Mouse (Mus musculus) myocyte (in vitro differentiated cells): ENCODE data around the gene Enkd1. TPM values are rescaled to one million over a fixed set of nuclear protein-coding genes. Genes with fewer than 3 reads are reported as not detected.

ENCODE experiments used
- H3K27me3 ChIP-seq: one replicate; pipeline ENCODE4 v1.6.1; 2011; ENCODE audit not compliant: control insufficient read depth, insufficient read depth, insufficient read length
- H3K36me3 ChIP-seq: one replicate; pipeline ENCODE4 v1.6.1; 2011; ENCODE audit not compliant: control insufficient read depth, insufficient read depth
- H3K4me2 ChIP-seq: one replicate; pipeline ENCODE4 v1.6.1; 2011; ENCODE audit warnings: low read depth, control low read depth
- H3K4me3 ChIP-seq: one replicate; pipeline ENCODE4 v1.5.1; 2011; ENCODE audit warnings: mild to moderate bottlenecking, control low read depth, moderate library complexity
- H3K79me2 ChIP-seq: one replicate; pipeline ENCODE4 v1.6.1; 2011; ENCODE audit not compliant: control insufficient read depth, insufficient read depth
- H3ac ChIP-seq: one replicate; pipeline ENCODE4 v1.6.1; 2011; ENCODE audit not compliant: control insufficient read depth, insufficient read length
- CEBPB ChIP-seq: IDR thresholded peaks from 2 replicates; pipeline ENCODE4 v1.6.1; 2011; ENCODE audit warnings: mild to moderate bottlenecking, moderate library complexity; ENCODE audit not compliant: poor library complexity, insufficient read depth, severe bottlenecking
- E2F4 ChIP-seq: IDR thresholded peaks from one replicate; pipeline ENCODE4 v1.6.1; 2011; ENCODE audit warnings: mild to moderate bottlenecking, control low read depth, moderate library complexity; ENCODE audit not compliant: insufficient read depth
- MAX ChIP-seq: IDR thresholded peaks from one replicate; pipeline ENCODE4 v1.6.1; 2011; ENCODE audit warnings: low read depth, mild to moderate bottlenecking, control low read depth
- MYOD1 ChIP-seq, 3 experiments: IDR thresholded peaks; one replicate each; pipeline ENCODE4 v1.6.1; 2011; ENCODE audit warnings: control low read depth in 2 of 3, low read depth in 2 of 3, mild to moderate bottlenecking in 2 of 3, moderate library complexity in 1 of 3; ENCODE audit not compliant: insufficient read length in 2 of 3, control insufficient read depth in 1 of 3
- MYOG ChIP-seq, 3 experiments: IDR thresholded peaks; one replicate each; pipeline ENCODE4 v1.6.1; 2011; ENCODE audit warnings: control low read depth in 2 of 3, low read depth in 2 of 3, mild to moderate bottlenecking in 2 of 3; ENCODE audit not compliant: insufficient read length in 2 of 3, control insufficient read depth in 1 of 3, insufficient read depth in 1 of 3
- POLR2A ChIP-seq: IDR thresholded peaks from one replicate; pipeline ENCODE4 v1.6.1; 2011; ENCODE audit warnings: low read depth, mild to moderate bottlenecking, control low read depth, moderate library complexity; ENCODE audit not compliant: insufficient read length
- POLR2AphosphoS2 ChIP-seq: IDR thresholded peaks from one replicate; pipeline ENCODE4 v1.6.1; 2011; ENCODE audit warnings: low read depth, control low read depth; ENCODE audit not compliant: insufficient read length
- REST ChIP-seq: IDR thresholded peaks from one replicate; pipeline ENCODE4 v1.6.1; 2011; ENCODE audit warnings: mild to moderate bottlenecking, control low read depth, moderate library complexity; ENCODE audit not compliant: insufficient read depth, insufficient read length
- SRF ChIP-seq: IDR thresholded peaks from one replicate; pipeline ENCODE4 v1.6.1; 2011; ENCODE audit warnings: low read depth; ENCODE audit not compliant: control insufficient read depth, insufficient read length
- TCF12 ChIP-seq: IDR thresholded peaks from one replicate; pipeline ENCODE4 v1.6.1; 2011; ENCODE audit warnings: mild to moderate bottlenecking, control low read depth; ENCODE audit not compliant: poor library complexity, insufficient read depth, severe bottlenecking
- TCF3 ChIP-seq: IDR thresholded peaks from one replicate; pipeline ENCODE4 v1.6.1; 2011; ENCODE audit warnings: low read depth, control low read depth; ENCODE audit not compliant: insufficient read length
- USF1 ChIP-seq: IDR thresholded peaks from one replicate; pipeline ENCODE4 v1.6.1; 2011; ENCODE audit warnings: low read depth, mild to moderate bottlenecking, control low read depth, moderate library complexity
- polyA plus RNA-seq: library from polyadenylated mRNA; unstranded; fragments of >200 nt; fragmentation: generic; extraction: Trizol; gene quantifications from one replicate; pipeline ENCODE4 v1.2.1, GENCODE M21; 2012; ENCODE audit warnings: missing spikeins

Enkd1 gene
- polyA plus RNA-seq, 1 experiment: 21.6 TPM

DNA sequence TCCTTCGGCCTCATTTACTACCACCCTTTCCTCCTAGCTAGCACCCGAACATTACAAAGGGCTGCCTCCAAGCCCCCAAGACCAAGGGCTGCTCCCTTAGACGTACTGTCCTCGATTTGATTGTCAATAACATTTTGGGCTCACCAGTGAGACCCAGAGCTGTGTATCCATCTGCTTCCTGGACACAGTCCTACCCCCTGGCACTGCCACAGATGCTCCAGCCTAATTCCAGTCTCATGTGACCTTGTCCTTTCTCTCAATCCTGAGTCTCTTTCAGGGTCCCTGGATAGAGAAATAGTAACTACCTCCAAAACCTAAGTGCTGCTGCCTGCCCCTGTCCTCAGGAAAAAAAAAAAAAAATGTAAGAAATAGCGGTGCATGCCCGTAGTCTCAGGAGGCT, 3.1 kb downstream of the Enkd1 start:
- no peaks in the 10 kb centered on the region for H3K36me3 ChIP-seq
- H3K27me3 ChIP-seq: no peaks in the 10 kb centered on the region
- no peak for TF ChIP-seq POLR2A
- no peak for TF ChIP-seq TCF3
- TF ChIP-seq TCF12: no peak
- no peak for TF ChIP-seq MAX
- no peak for TF ChIP-seq SRF
- no peak for TF ChIP-seq REST
- no peak for TF ChIP-seq E2F4
- no peak for TF ChIP-seq MYOG (IDR thresholded peaks at IDR 0.05; ENCODE audit: control insufficient read depth in 1 of 3, insufficient read depth in 1 of 3, insufficient read length in 2 of 3, low read depth in 2 of 3)
- no peak for TF ChIP-seq CEBPB
- TF ChIP-seq USF1: no peak
- no peak for TF ChIP-seq POLR2AphosphoS2
- TF ChIP-seq MYOD1 (IDR thresholded peaks at IDR 0.05; ENCODE audit: control insufficient read depth in 1 of 3, insufficient read length in 2 of 3, low read depth in 2 of 3): no peak
- H3ac ChIP-seq: no peak overlapping the region
- peaks cover 8% of the 10 kb centered on the region for H3K79me2 ChIP-seq
- no peak overlapping the region for H3K4me3 ChIP-seq
- no peak overlapping the region for H3K4me2 ChIP-seq

GRCm38 (mm10) chr8:105704146-105704812, 3.7 kb downstream of the Enkd1 start:
- no peak overlapping the region for H3ac ChIP-seq
- H3K4me2 ChIP-seq: no peak overlapping the region
- no peaks in the 10 kb centered on the region for H3K36me3 ChIP-seq
- no peaks in the 10 kb centered on the region for H3K27me3 ChIP-seq
- peaks cover 8% of the 10 kb centered on the region for H3K79me2 ChIP-seq
- no peak for TF ChIP-seq MYOG (IDR thresholded peaks at IDR 0.05; ENCODE audit: control insufficient read depth in 1 of 3, insufficient read depth in 1 of 3, insufficient read length in 2 of 3, low read depth in 2 of 3)
- TF ChIP-seq TCF3: no peak
- TF ChIP-seq CEBPB: no peak
- TF ChIP-seq E2F4: no peak
- no peak for TF ChIP-seq MYOD1 (IDR thresholded peaks at IDR 0.05; ENCODE audit: control insufficient read depth in 1 of 3, insufficient read length in 2 of 3, low read depth in 2 of 3)
- no peak for TF ChIP-seq POLR2AphosphoS2
- TF ChIP-seq SRF: no peak
- no peak for TF ChIP-seq USF1
- no peak for TF ChIP-seq MAX
- no peak for TF ChIP-seq TCF12
- no peak for TF ChIP-seq POLR2A
- no peak for TF ChIP-seq REST
- no peak overlapping the region for H3K4me3 ChIP-seq

GRCm38 (mm10) chr8:105702731-105703415, 5.1 kb downstream of the Enkd1 start:
- Histone ChIP-seq H3K79me2 (peaks cover 8% of the 10 kb centered on the region), H3K4me2 (no peak overlapping the region), H3K36me3 (no peaks in the 10 kb centered on the region), H3ac (no peak overlapping the region), H3K27me3 (no peaks in the 10 kb centered on the region), H3K4me3 (no peak overlapping the region)
- TF ChIP-seq POLR2AphosphoS2 (peak; percentile 17), REST (no peak), TCF3 (no peak)

- Histone ChIP-seq H3K27me3 (no peaks in the 10 kb centered on the region), H3K4me2 (peak overlapping the region; percentile 69), H3K79me2 (peaks cover 8% of the 10 kb centered on the region), H3K36me3 (no peaks in the 10 kb centered on the region), H3ac (no peak overlapping the region), H3K4me3 (peak overlapping the region; percentile 91)
- TF ChIP-seq TCF12 (no peak), MYOG (IDR thresholded peaks at IDR 0.05; ENCODE audit: control insufficient read depth in 1 of 3, insufficient read depth in 1 of 3, insufficient read length in 2 of 3, low read depth in 2 of 3) (no peak), TCF3 (no peak), SRF (no peak), REST (no peak)
Measured at GRCm38 (mm10) chr8:105702001-105702401, 6.0 kb downstream of the Enkd1 start.

DNA sequence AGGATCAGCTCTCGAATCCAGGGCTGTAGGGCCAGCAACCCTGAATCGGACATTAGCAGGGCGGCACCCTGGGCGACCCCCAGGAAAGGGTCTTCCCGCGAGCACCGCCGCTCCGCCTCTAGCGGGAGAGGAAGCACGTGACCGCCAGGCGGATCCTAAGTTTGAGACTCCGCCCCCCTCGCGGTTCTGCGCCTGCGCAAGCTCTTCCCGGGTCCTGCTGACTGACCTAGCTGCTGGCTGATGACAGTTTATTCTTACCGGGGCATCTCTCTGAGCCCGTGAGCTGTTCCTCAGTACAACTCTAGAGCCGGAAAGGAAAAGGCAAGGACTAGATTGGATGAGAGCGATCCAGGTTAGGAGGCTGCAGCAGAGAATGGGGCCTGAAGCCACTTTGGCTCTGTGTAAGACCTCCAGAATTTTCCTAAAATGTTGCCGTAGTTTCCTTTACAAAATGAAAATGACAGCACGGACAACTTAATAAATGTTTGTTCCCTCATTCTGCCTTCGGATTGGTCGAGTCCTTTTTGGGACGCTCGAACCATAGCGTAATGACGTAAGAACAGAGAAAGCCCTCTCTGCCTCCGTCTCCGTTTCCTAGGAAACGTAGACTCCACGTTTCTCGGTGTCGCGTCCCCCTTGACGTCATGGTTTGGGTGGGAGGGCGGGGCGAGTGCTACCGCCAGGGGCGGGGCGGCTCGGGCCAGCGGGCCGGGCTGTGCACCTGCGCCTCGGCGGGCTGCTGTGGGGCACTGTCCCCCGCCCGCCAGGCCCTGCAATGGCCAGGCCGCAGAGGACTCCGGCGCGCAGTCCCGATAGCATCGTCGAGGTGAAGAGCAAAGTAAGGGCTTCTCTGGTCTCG, 6.8 kb downstream of the Enkd1 start, which contains the start of the genes Acd and Pard6a:
Gene Acd (minus strand): TSS at position 137 of the 859 bp plus-strand sequence.
Gene Pard6a (plus strand): TSS at position 183 of the 859 bp plus-strand sequence.
- TF ChIP-seq TCF12: no peak
- TF ChIP-seq MAX: no peak
- peak; percentile 94 for TF ChIP-seq USF1
- TF ChIP-seq MYOG (IDR thresholded peaks at IDR 0.05; ENCODE audit: control insufficient read depth in 1 of 3, insufficient read depth in 1 of 3, insufficient read length in 2 of 3, low read depth in 2 of 3): peak in 2 of 3 experiments; percentile 47 to 57
- TF ChIP-seq CEBPB: peak; percentile 17; the same call in 1 of the 2 replicates
- no peak for TF ChIP-seq TCF3
- peak; percentile 89 for TF ChIP-seq POLR2AphosphoS2
- TF ChIP-seq MYOD1 (IDR thresholded peaks at IDR 0.05; ENCODE audit: control insufficient read depth in 1 of 3, insufficient read length in 2 of 3, low read depth in 2 of 3): peak in 1 of 3 experiments; percentile 70
- TF ChIP-seq E2F4: no peak
- TF ChIP-seq REST: no peak
- no peak for TF ChIP-seq SRF
- peak; percentile 79 for TF ChIP-seq POLR2A
- peaks cover 3% of the 10 kb centered on the region for H3K36me3 ChIP-seq
- peak within 1 kb of the TSS; percentile 91 for H3K4me3 ChIP-seq
- H3K4me2 ChIP-seq: peak within 1 kb of the TSS; percentile 99
- peaks cover under 1% of the 10 kb centered on the region for H3K79me2 ChIP-seq
- no peaks in the 10 kb centered on the region for H3K27me3 ChIP-seq
- H3ac ChIP-seq: peak within 1 kb of the TSS; percentile 6
